Comparison of ENCODE assay signal across 10 mouse cellular contexts in genomic region chr14:122450496-122451382, GRCm38 (mm10). TPM values are rescaled to one million over a fixed set of nuclear protein-coding genes. Genes with fewer than 3 reads are reported as not detected.
DNase-seq lines count a peak whose midpoint lies in the region; ATAC-seq and TF ChIP-seq lines count a peak whose summit lies in the region.
"Had no signal": no experiment of that assay in that cellular context is flagged by ENCODE, and none has a peak within 500 bp of the region (broad histone marks: within the 10 kb centered on the region; RNA-seq: fewer than 3 reads in every experiment).

Gm5089 (minus strand) TSS chr14:122451115.

- peak within 1 kb of the TSS; percentile 49 for H3K4me3 ChIP-seq in heart, embryonic 12.5 days
- H3K4me3 ChIP-seq in kidney, postnatal 0 days (replicated peaks; ENCODE audit: low read depth, low read length) = peak within 1 kb of the TSS; percentile 27
- peak within 1 kb of the TSS; percentile 32 for H3K4me3 ChIP-seq in lung, embryonic 15.5 days
- H3K4me3 ChIP-seq: erythroblast, embryonic 14.5 days had no signal

- peak within 1 kb of the TSS; percentile 90 for H3K4me2 ChIP-seq in heart, embryonic 12.5 days
- H3K4me2 ChIP-seq in kidney, postnatal 0 days (ENCODE audit: low read length) = peak within 1 kb of the TSS; percentile 54
- H3K4me2 ChIP-seq in lung, embryonic 15.5 days = peak within 1 kb of the TSS; percentile 68

- H3K4me1 ChIP-seq in heart, embryonic 12.5 days (replicated peaks) = peaks cover 22% of the 10 kb centered on the region
- peaks cover 10% of the 10 kb centered on the region; the same call in 1 of the 2 replicates for H3K4me1 ChIP-seq in kidney, postnatal 0 days (replicated peaks; ENCODE audit: insufficient read depth, low read length)
- H3K4me1 ChIP-seq in lung, embryonic 15.5 days = peaks cover 25% of the 10 kb centered on the region

- peak; percentile 74 for DNase-seq in embryo, embryonic 11 days
- no peak for DNase-seq in embryo, embryonic 10.5 days (ENCODE audit: low spot score)
- DNase-seq in cerebellum, adult 11-12 months = peak; percentile 72
- DNase-seq in kidney, postnatal 0 days (ENCODE audit: low spot score) = no peak
- DNase-seq in right cerebral cortex, postnatal 14 days = peak; percentile 48
- no peak for DNase-seq in urinary bladder, adult 18-20 months (ENCODE audit: low spot score in 2 of 2)

- peaks cover 88% of the 10 kb centered on the region for H3K27me3 ChIP-seq in heart, embryonic 12.5 days (replicated peaks)
- H3K27me3 ChIP-seq in kidney, postnatal 0 days (ENCODE audit: insufficient read depth, low read length) = peaks cover 69% of the 10 kb centered on the region
- peaks cover 94% of the 10 kb centered on the region for H3K27me3 ChIP-seq in lung, embryonic 15.5 days

- ATAC-seq in heart, embryonic 12.5 days (ENCODE audit: insufficient number of reproducible peaks, low FRiP score) = peak; percentile 57
- peak; percentile 34 for ATAC-seq in kidney, postnatal 0 days (replicated peaks; ENCODE audit: low FRiP score, low read depth)
- ATAC-seq in lung, embryonic 15.5 days (ENCODE audit: borderline replicate concordance, extremely low read depth, low FRiP score, low TSS enrichment) = peak; percentile 60; the same call in 1 of the 2 replicates

- H3K9me3 ChIP-seq in heart, embryonic 12.5 days (replicated peaks) = no peaks in the 10 kb centered on the region
- H3K9me3 ChIP-seq in kidney, postnatal 0 days (replicated peaks; ENCODE audit: low read length) = no peaks in the 10 kb centered on the region
- no peaks in the 10 kb centered on the region for H3K9me3 ChIP-seq in lung, embryonic 15.5 days

- no peak for TF ChIP-seq CTCF in kidney, postnatal 0 days (IDR thresholded peaks at IDR 0.05; ENCODE audit: low read depth)

- WGBS in heart, embryonic 12.5 days = under 1% methylated on average over 59 of the region's 59 CpGs
- 1% methylated on average over 59 of the region's 59 CpGs for WGBS in kidney, postnatal 0 days
- WGBS in lung, embryonic 15.5 days = under 1% methylated on average over 59 of the region's 59 CpGs

- peak within 1 kb of the TSS; percentile 58 for H3K9ac ChIP-seq in heart, embryonic 12.5 days
- no peak within 1 kb of the TSS for H3K9ac ChIP-seq in kidney, postnatal 0 days (ENCODE audit: low read depth, low read length)
- no peak within 1 kb of the TSS for H3K9ac ChIP-seq in lung, embryonic 15.5 days

- H3K27ac ChIP-seq in heart, embryonic 12.5 days (ENCODE audit: poor library complexity, severe bottlenecking) = no peak within 1 kb of the TSS
- no peak within 1 kb of the TSS for H3K27ac ChIP-seq in kidney, postnatal 0 days
- H3K27ac ChIP-seq in lung, embryonic 15.5 days = no peak within 1 kb of the TSS

- H3K36me3 ChIP-seq in heart, embryonic 12.5 days = no peaks in the 10 kb centered on the region
- H3K36me3 ChIP-seq in kidney, postnatal 0 days (ENCODE audit: insufficient read depth, low read length) = no peaks in the 10 kb centered on the region
- H3K36me3 ChIP-seq in lung, embryonic 15.5 days = no peaks in the 10 kb centered on the region

RNA-seq across cellular contexts. Expression of gene Gm5089, which starts in this region (rescaled TPM):
- polyA plus RNA-seq in heart, embryonic 12.5 days (2016; fragmentation: Nextera tagmentation; extraction: Ambion mirVana) = not detected in 2 replicates
- not detected in 2 replicates for polyA plus RNA-seq in kidney, postnatal 0 days (2015; fragmentation: Nextera tagmentation; extraction: Ambion mirVana)
- polyA plus RNA-seq in lung, embryonic 15.5 days (2015; fragmentation: Nextera tagmentation; extraction: Ambion mirVana) = not detected in 2 replicates
- polyA plus RNA-seq: C2C12; erythroblast, embryonic 14.5 days had no signal

Comparison
In these comparisons a context has a peak if more than half of its experiments do, and no peak if none do; other contexts are left out.
1. DNase-seq: peak in embryo, embryonic 11 days (single experiment), cerebellum, adult 11-12 months (single experiment) and right cerebral cortex, postnatal 14 days (single experiment); none in embryo, embryonic 10.5 days (single experiment), kidney, postnatal 0 days (single experiment) and urinary bladder, adult 18-20 months (0 of 2).
2. Peak in ATAC-seq, H3K4me3 ChIP-seq, H3K9ac ChIP-seq and H3K4me2 ChIP-seq in heart, embryonic 12.5 days; RNA of the gene not detected or under 1 TPM.
3. Peak in ATAC-seq, H3K4me3 ChIP-seq and H3K4me2 ChIP-seq in kidney, postnatal 0 days; RNA of the gene not detected or under 1 TPM.
4. Peak in ATAC-seq, H3K4me3 ChIP-seq and H3K4me2 ChIP-seq in lung, embryonic 15.5 days; RNA of the gene not detected or under 1 TPM.
5. Peak in every context shown above with its lines, with median percentiles within 50 percentile points of each other: ATAC-seq, H3K4me2 ChIP-seq and H3K4me3 ChIP-seq.